Mouse (Mus musculus): ENCODE measurements around the gene Fcrl6. TPM values are rescaled to one million over a fixed set of nuclear protein-coding genes. Genes with fewer than 3 reads are reported as not detected.
A peak's percentile ranks its signal among the peaks of the same experiment; 100 is the strongest.

Gene Fcrl6
- polyA plus RNA-seq, 1 experiment from 2014 or later = 0.13 TPM

DNA sequence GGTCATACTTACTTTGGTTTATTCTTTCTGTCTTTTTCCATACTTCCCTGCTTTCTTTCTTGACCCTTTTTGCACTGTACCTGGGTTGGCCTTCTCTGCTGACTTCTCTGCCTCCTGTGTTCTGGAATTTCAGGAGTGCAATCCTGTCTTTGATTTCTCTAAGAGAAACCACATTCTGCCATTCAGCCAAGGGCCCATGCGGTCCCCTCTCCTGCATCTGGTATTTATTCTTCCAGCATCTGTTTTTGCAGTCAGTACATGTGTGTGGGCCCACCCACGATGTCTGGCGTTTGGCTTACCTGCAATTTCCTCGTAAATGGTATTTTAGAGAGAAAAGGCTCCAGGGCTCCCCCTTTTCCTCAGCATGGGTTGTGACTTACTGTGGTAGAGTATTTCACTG, 15.8 kb upstream of the Fcrl6 start:
- Histone ChIP-seq H3K27ac (replicated peaks; ENCODE audit: low read depth, low read length) (no peak overlapping the region), H3K27me3 (replicated peaks; ENCODE audit: control insufficient read depth, insufficient read depth, low read length) (no peaks in the 10 kb centered on the region), H3K9ac (ENCODE audit: low read depth, low read length) (no peak overlapping the region), H3K36me3 (ENCODE audit: control insufficient read depth, insufficient read depth, low read length) (no peaks in the 10 kb centered on the region), H3K4me3 (ENCODE audit: low read depth, low read length) (no peak overlapping the region), H3K9me3 (ENCODE audit: control insufficient read depth, low read length) (no peaks in the 10 kb centered on the region), H3K4me2 (ENCODE audit: low read depth, low read length) (peak overlapping the region; percentile 57; the same call in 1 of the 2 replicates), H3K4me1 (ENCODE audit: control insufficient read depth, insufficient read depth, low read length) (peaks cover 12% of the 10 kb centered on the region)
- ATAC-seq (ENCODE audit: low read depth) = peak; percentile 71
- WGBS = 20% methylated on average over 4 of the region's 4 CpGs
- peak; percentile 64 for DNase-seq (ENCODE audit: low spot score)

DNA sequence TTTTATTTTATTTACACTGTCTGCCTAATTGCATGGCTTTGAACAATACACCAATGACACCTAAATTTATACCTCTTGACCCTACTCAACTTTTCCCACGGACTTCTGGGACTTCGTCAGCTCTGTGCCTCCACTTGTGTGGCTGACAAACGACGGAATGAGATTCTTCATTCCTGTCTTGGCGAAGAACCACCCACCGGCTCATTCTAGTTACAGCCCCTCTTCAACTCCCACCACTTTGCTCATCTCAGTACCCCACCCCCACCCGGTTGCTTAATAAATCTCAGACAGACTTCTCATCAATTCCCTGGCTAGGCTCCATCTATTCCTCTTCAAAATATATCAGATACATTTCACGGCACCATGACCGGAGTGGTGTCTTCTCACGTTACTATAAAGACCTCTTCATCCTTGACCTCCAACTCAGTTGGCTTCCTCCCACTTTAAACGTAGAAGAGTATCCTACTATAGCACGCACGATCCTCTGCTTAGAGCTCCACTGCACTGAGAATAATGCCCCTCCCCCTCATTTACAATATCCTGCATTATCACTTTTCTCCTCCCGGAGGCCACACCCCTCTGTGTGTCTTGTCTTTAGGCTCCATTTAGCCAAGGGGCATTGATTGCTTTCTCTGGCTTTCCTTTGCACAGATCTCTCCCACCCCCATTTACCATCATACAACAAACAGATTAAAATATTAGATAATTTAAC, 15.2 kb upstream of the Fcrl6 start:
- no peak overlapping the region for H3K27ac ChIP-seq (replicated peaks; ENCODE audit: low read depth, low read length)
- no peaks in the 10 kb centered on the region for H3K9me3 ChIP-seq (ENCODE audit: control insufficient read depth, low read length)
- peak; percentile 31 for DNase-seq (ENCODE audit: low spot score)
- peak overlapping the region; percentile 57 for H3K4me2 ChIP-seq (ENCODE audit: low read depth, low read length)
- no peaks in the 10 kb centered on the region for H3K27me3 ChIP-seq (replicated peaks; ENCODE audit: control insufficient read depth, insufficient read depth, low read length)
- H3K4me3 ChIP-seq (ENCODE audit: low read depth, low read length) = peak overlapping the region; percentile 31
- ATAC-seq (ENCODE audit: low read depth) = peak; percentile 12; the same call in 1 of the 2 replicates
- peaks cover 12% of the 10 kb centered on the region for H3K4me1 ChIP-seq (ENCODE audit: control insufficient read depth, insufficient read depth, low read length)
- WGBS = 16% methylated on average over 14 of the region's 14 CpGs
- H3K36me3 ChIP-seq (ENCODE audit: control insufficient read depth, insufficient read depth, low read length) = no peaks in the 10 kb centered on the region
- no peak overlapping the region; the same call in 1 of the 2 replicates for H3K9ac ChIP-seq (ENCODE audit: low read depth, low read length)

DNA sequence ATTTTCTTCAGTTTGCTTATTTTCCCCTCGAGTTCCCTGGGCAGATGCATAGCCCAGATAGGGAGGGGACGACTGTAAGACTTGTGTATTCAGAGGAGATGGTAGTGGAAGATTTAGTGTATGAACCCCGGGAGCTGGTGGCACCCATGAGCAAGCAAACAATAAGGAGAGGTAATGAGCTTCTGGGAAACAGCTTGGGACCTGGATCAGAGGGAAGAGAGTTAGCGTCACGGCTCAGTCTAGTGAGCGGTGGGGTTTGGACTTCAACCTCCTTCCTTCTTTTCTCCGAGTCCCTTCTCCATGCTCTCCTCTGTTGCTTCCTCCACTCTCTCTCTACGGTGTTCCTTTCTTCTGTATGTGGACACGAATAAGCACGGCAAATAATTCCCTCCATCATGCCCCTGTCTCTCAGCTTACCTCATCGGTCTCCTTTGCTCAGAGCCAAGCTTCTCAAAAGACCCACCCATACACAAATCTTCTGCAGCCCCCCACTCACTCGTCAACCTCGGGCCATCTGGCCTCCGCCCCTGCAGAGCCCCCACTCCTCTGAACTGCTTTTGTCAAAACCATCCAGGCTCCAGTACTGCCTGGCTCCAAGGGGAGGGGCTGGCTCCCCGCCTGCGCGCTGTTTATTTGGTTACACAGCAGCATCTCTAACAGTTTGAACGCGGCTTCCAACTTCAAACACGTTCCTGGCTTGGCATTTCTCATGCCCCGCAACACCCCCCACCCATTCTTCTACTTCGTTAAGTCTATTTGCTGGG, 14.4 kb upstream of the Fcrl6 start:
- peak overlapping the region; percentile 57 for H3K4me2 ChIP-seq (ENCODE audit: low read depth, low read length)

DNA sequence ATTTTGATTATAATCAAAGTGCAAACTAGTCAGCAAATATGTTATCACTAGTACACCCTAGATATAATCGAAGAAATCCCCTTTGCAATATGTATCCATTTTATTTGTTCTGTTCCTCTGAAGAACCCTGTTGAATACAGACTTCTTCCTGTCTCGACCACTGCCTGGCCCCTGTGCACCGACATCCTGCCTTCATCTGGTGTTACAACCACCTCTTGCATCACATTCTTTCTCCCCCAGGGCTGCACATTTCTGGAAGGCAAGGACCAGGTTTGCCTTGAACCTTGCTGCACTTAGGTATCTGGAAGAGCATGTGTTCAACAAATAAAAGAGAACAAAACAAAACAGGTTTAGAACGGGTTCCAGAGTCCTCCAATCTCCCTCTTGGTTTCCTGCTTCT, 13.1 kb upstream of the Fcrl6 start:
- Histone ChIP-seq H3K36me3 (ENCODE audit: control insufficient read depth, insufficient read depth, low read length) (no peaks in the 10 kb centered on the region), H3K4me1 (ENCODE audit: control insufficient read depth, insufficient read depth, low read length) (peaks cover 12% of the 10 kb centered on the region), H3K4me3 (ENCODE audit: low read depth, low read length) (no peak overlapping the region), H3K9me3 (ENCODE audit: control insufficient read depth, low read length) (no peaks in the 10 kb centered on the region), H3K27me3 (replicated peaks; ENCODE audit: control insufficient read depth, insufficient read depth, low read length) (no peaks in the 10 kb centered on the region), H3K27ac (replicated peaks; ENCODE audit: low read depth, low read length) (no peak overlapping the region), H3K4me2 (ENCODE audit: low read depth, low read length) (no peak overlapping the region), H3K9ac (ENCODE audit: low read depth, low read length) (no peak overlapping the region)
- ATAC-seq (ENCODE audit: low read depth) (no peak), DNase-seq (ENCODE audit: low spot score) (no peak)
- 70% methylated on average over 4 of the region's 4 CpGs for WGBS

More for the DNA sequence above, 14.4 kb upstream of the Fcrl6 start:
- ATAC-seq (ENCODE audit: low read depth) (peak; percentile 75), DNase-seq (ENCODE audit: low spot score) (peak; percentile 43)
- Histone ChIP-seq H3K9me3 (ENCODE audit: control insufficient read depth, low read length) (no peaks in the 10 kb centered on the region), H3K9ac (ENCODE audit: low read depth, low read length) (peak overlapping the region; percentile 50), H3K4me3 (ENCODE audit: low read depth, low read length) (peak overlapping the region; percentile 31), H3K36me3 (ENCODE audit: control insufficient read depth, insufficient read depth, low read length) (no peaks in the 10 kb centered on the region), H3K27me3 (replicated peaks; ENCODE audit: control insufficient read depth, insufficient read depth, low read length) (no peaks in the 10 kb centered on the region), H3K27ac (replicated peaks; ENCODE audit: low read depth, low read length) (0 out of 2 replicates have a peak overlapping the region, but pooled peaks have one; percentile 11), H3K4me1 (ENCODE audit: control insufficient read depth, insufficient read depth, low read length) (peaks cover 12% of the 10 kb centered on the region)
- 15% methylated on average over 22 of the region's 22 CpGs for WGBS

DNA sequence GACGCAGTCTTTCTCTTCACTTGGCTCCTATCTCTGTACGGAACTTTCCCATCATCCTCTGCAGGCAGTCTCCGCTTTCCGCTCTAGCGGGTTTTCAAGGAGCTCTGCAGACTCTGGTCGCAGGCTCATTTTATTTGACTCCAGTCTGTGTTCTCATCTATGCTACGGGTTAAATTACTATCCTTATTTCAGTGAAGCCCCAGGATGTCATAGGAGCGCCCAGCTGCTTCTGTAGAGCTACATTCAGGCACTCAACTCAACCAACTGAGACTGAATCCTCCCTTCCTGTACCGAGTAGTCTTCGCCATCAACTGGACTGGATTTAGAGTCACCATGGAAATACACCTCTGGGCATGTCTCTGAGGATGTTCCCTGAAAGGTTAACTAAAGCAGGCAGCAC, 12.3 kb upstream of the Fcrl6 start:
- ATAC-seq (ENCODE audit: low read depth) (no peak), DNase-seq (ENCODE audit: low spot score) (no peak)
- Histone ChIP-seq H3K27me3 (replicated peaks; ENCODE audit: control insufficient read depth, insufficient read depth, low read length) (no peaks in the 10 kb centered on the region), H3K4me3 (ENCODE audit: low read depth, low read length) (no peak overlapping the region), H3K36me3 (ENCODE audit: control insufficient read depth, insufficient read depth, low read length) (no peaks in the 10 kb centered on the region), H3K4me2 (ENCODE audit: low read depth, low read length) (no peak overlapping the region), H3K9ac (ENCODE audit: low read depth, low read length) (no peak overlapping the region), H3K27ac (replicated peaks; ENCODE audit: low read depth, low read length) (no peak overlapping the region), H3K9me3 (ENCODE audit: control insufficient read depth, low read length) (no peaks in the 10 kb centered on the region), H3K4me1 (ENCODE audit: control insufficient read depth, insufficient read depth, low read length) (peaks cover 12% of the 10 kb centered on the region)
- WGBS = 81% methylated on average over 10 of the region's 10 CpGs

- H3K4me2 ChIP-seq (ENCODE audit: low read depth, low read length) = no peak overlapping the region
- no peak overlapping the region for H3K27ac ChIP-seq (replicated peaks; ENCODE audit: low read depth, low read length)
- peaks cover 5% of the 10 kb centered on the region for H3K4me1 ChIP-seq (ENCODE audit: control insufficient read depth, insufficient read depth, low read length)
- no peaks in the 10 kb centered on the region for H3K9me3 ChIP-seq (ENCODE audit: control insufficient read depth, low read length)
- H3K36me3 ChIP-seq (ENCODE audit: control insufficient read depth, insufficient read depth, low read length) = no peaks in the 10 kb centered on the region
- no peak overlapping the region for H3K4me3 ChIP-seq (ENCODE audit: low read depth, low read length)
- no peak overlapping the region for H3K9ac ChIP-seq (ENCODE audit: low read depth, low read length)
- WGBS = 67% methylated on average over 1 of the region's 1 CpGs
- no peaks in the 10 kb centered on the region for H3K27me3 ChIP-seq (replicated peaks; ENCODE audit: control insufficient read depth, insufficient read depth, low read length)
- peak; percentile 28 for DNase-seq (ENCODE audit: low spot score)
- no peak for ATAC-seq (ENCODE audit: low read depth)
Measured at GRCm38 (mm10) chr1:172612745-172613144, 10.4 kb upstream of the Fcrl6 start.

- Histone ChIP-seq H3K9me3 (ENCODE audit: control insufficient read depth, low read length) (no peaks in the 10 kb centered on the region), H3K9ac (ENCODE audit: low read depth, low read length) (no peak overlapping the region), H3K27ac (replicated peaks; ENCODE audit: low read depth, low read length) (no peak overlapping the region), H3K27me3 (replicated peaks; ENCODE audit: control insufficient read depth, insufficient read depth, low read length) (no peaks in the 10 kb centered on the region), H3K36me3 (ENCODE audit: control insufficient read depth, insufficient read depth, low read length) (no peaks in the 10 kb centered on the region), H3K4me1 (ENCODE audit: control insufficient read depth, insufficient read depth, low read length) (no peaks in the 10 kb centered on the region), H3K4me2 (ENCODE audit: low read depth, low read length) (no peak overlapping the region), H3K4me3 (ENCODE audit: low read depth, low read length) (no peak overlapping the region)
- ATAC-seq (ENCODE audit: low read depth) (no peak), DNase-seq (ENCODE audit: low spot score) (no peak)
- WGBS = 81% methylated on average over 10 of the region's 10 CpGs
Measured at GRCm38 (mm10) chr1:172611304-172611703, 9.0 kb upstream of the Fcrl6 start.

- ATAC-seq (ENCODE audit: low read depth) (no peak), DNase-seq (ENCODE audit: low spot score) (no peak)
Measured at GRCm38 (mm10) chr1:172594495-172594894, 7.9 kb downstream of the Fcrl6 start.

More at GRCm38 (mm10) chr1:172594495-172594894, 7.9 kb downstream of the Fcrl6 start:
- H3K27ac ChIP-seq (replicated peaks; ENCODE audit: low read depth, low read length) = no peak overlapping the region
- H3K9ac ChIP-seq (ENCODE audit: low read depth, low read length) = no peak overlapping the region
- H3K36me3 ChIP-seq (ENCODE audit: control insufficient read depth, insufficient read depth, low read length) = no peaks in the 10 kb centered on the region
- H3K4me1 ChIP-seq (ENCODE audit: control insufficient read depth, insufficient read depth, low read length) = no peaks in the 10 kb centered on the region
- no peak overlapping the region for H3K4me3 ChIP-seq (ENCODE audit: low read depth, low read length)
- no peak overlapping the region for H3K4me2 ChIP-seq (ENCODE audit: low read depth, low read length)
- no peaks in the 10 kb centered on the region for H3K9me3 ChIP-seq (ENCODE audit: control insufficient read depth, low read length)
- no peaks in the 10 kb centered on the region; the same call in 1 of the 2 replicates for H3K27me3 ChIP-seq (replicated peaks; ENCODE audit: control insufficient read depth, insufficient read depth, low read length)

All from embryonic facial prominence, embryonic 14.5 days (tissue).